ENCODE assay signal across 8 mouse cellular contexts in genomic region chr15:78554545-78555313, GRCm38 (mm10). TPM values are rescaled to one million over a fixed set of nuclear protein-coding genes. Genes with fewer than 3 reads are reported as not detected.
DNase-seq lines count a peak whose midpoint lies in the region; ATAC-seq and TF ChIP-seq lines count a peak whose summit lies in the region.

No protein-coding gene starts in this region.

- 65% methylated on average over 25 of the region's 25 CpGs for WGBS in liver, adult 2 months
- WGBS in heart, embryonic 13.5 days, result 49% methylated on average over 25 of the region's 25 CpGs
- 69% methylated on average over 25 of the region's 25 CpGs for WGBS in midbrain, postnatal 0 days

- peak overlapping the region; percentile 34 for H3K4me2 ChIP-seq in heart, embryonic 13.5 days
- no peak overlapping the region for H3K4me2 ChIP-seq in midbrain, postnatal 0 days (ENCODE audit: low read depth, low read length, poor library complexity, severe bottlenecking)

- no peak for TF ChIP-seq POLR2A in liver, adult 2 months (IDR thresholded peaks at IDR 0.05; ENCODE audit: extremely low read depth, insufficient read depth, low read length)

- H3K9me3 ChIP-seq in heart, embryonic 13.5 days, result peaks cover 15% of the 10 kb centered on the region
- H3K9me3 ChIP-seq in midbrain, postnatal 0 days (ENCODE audit: low read length), result peaks cover 9% of the 10 kb centered on the region; the same call in 1 of the 2 replicates

- H3K27me3 ChIP-seq in liver, adult 2 months (ENCODE audit: control insufficient read depth, insufficient read depth, low read length), result no peaks in the 10 kb centered on the region
- no peaks in the 10 kb centered on the region for H3K27me3 ChIP-seq in heart, embryonic 13.5 days (replicated peaks)
- no peaks in the 10 kb centered on the region for H3K27me3 ChIP-seq in midbrain, postnatal 0 days (ENCODE audit: insufficient read depth, low read length)

- no peaks in the 10 kb centered on the region for H3K36me3 ChIP-seq in liver, adult 2 months (ENCODE audit: control insufficient read depth, insufficient read depth, low read length)
- H3K36me3 ChIP-seq in heart, embryonic 13.5 days, result no peaks in the 10 kb centered on the region
- no peaks in the 10 kb centered on the region for H3K36me3 ChIP-seq in midbrain, postnatal 0 days (ENCODE audit: insufficient read depth, low read length)

- no peak for ATAC-seq in heart, embryonic 13.5 days (ENCODE audit: extremely low read depth, insufficient number of reproducible peaks, low FRiP score, low TSS enrichment)
- no peak for ATAC-seq in midbrain, postnatal 0 days (ENCODE audit: low FRiP score)

- no peaks in the 10 kb centered on the region for H3K79me2 ChIP-seq in liver, adult 2 months (ENCODE audit: control insufficient read depth, insufficient read depth, low read length)

- peak overlapping the region; percentile 0; the same call in 1 of the 2 replicates for H3K9ac ChIP-seq in liver, adult 2 months (ENCODE audit: low read depth, low read length)
- H3K9ac ChIP-seq in heart, embryonic 13.5 days, result no peak overlapping the region
- H3K9ac ChIP-seq in midbrain, postnatal 0 days (replicated peaks; ENCODE audit: low read length, poor library complexity, severe bottlenecking), result no peak overlapping the region

- DNase-seq in embryo, embryonic 10 days (ENCODE audit: low spot score), result peak; percentile 19
- no peak for DNase-seq in embryo, embryonic 11 days
- DNase-seq in liver, adult 2 months (ENCODE audit: extremely low read depth, low read depth, low spot score), result peak; percentile 38
- no peak for DNase-seq in liver
- no peak for DNase-seq in midbrain, postnatal 0 days (ENCODE audit: low spot score)
- no peak for DNase-seq in adrenal gland, adult (ENCODE audit: inconsistent age in 2 of 2, low spot score in 1 of 2)
- DNase-seq in gastrocnemius, postnatal 36 days, result no peak

- H3K4me1 ChIP-seq in liver, adult 2 months (ENCODE audit: control insufficient read depth, insufficient read depth, low read length), result no peaks in the 10 kb centered on the region
- H3K4me1 ChIP-seq in heart, embryonic 13.5 days, result no peaks in the 10 kb centered on the region
- no peaks in the 10 kb centered on the region for H3K4me1 ChIP-seq in midbrain, postnatal 0 days (ENCODE audit: insufficient read depth, low read length)

- H3K27ac ChIP-seq in liver, adult 2 months (replicated peaks; ENCODE audit: insufficient read depth, low read depth, low read length), result no peak overlapping the region
- H3K27ac ChIP-seq in heart, embryonic 13.5 days (replicated peaks), result no peak overlapping the region
- H3K27ac ChIP-seq in midbrain, postnatal 0 days (ENCODE audit: low read depth, low read length), result no peak overlapping the region

- H3K4me3 ChIP-seq in liver, adult 2 months (ENCODE audit: insufficient read depth, low read depth, low read length), result peak overlapping the region; percentile 45
- H3K4me3 ChIP-seq in heart, embryonic 13.5 days, result peak overlapping the region; percentile 2
- H3K4me3 ChIP-seq in midbrain, postnatal 0 days (ENCODE audit: low read depth, low read length), result no peak overlapping the region

- no peak for TF ChIP-seq CTCF in liver, adult 2 months (IDR thresholded peaks at IDR 0.05; ENCODE audit: low read depth, low read length)
- 0 out of 2 replicates have a peak, but pooled peaks have one; percentile 26 for TF ChIP-seq CTCF in midbrain, postnatal 0 days (IDR thresholded peaks at IDR 0.05)

- intact Hi-C loops in gastrocnemius, postnatal 36 days (cut with DNase I), result no loop called here

RNA-seq across cellular contexts. Expression of gene Sstr3, which starts 10.2 kb away (rescaled TPM):
- total RNA-seq in liver, adult 2 months (2014; rRNA removed), result under 0.01 TPM in 1 of 2 replicates, not detected in the other
- polyA plus RNA-seq in liver, adult 2 months (2012; rRNA removed), result not detected in 2 replicates
- 0.09 TPM in 1 of 2 replicates, not detected in the other for polyA plus RNA-seq in heart, embryonic 13.5 days (2015; fragmentation: Nextera tagmentation; extraction: Ambion mirVana)
- total RNA-seq in midbrain, postnatal 0 days (2014; rRNA removed), result 1.1 and 2.4 TPM in 2 replicates
- 0.49 and 0.65 TPM in 2 replicates for polyA plus RNA-seq in midbrain, postnatal 0 days (2015; fragmentation: Nextera tagmentation; extraction: Ambion mirVana)
- not detected for total RNA-seq in gastrocnemius, postnatal 36 days (2021)

RNA-seq across cellular contexts. Expression of gene Rac2, which starts 17.9 kb away (rescaled TPM):
- total RNA-seq in liver, adult 2 months (2014; rRNA removed), result 2.8 and 4.5 TPM in 2 replicates
- polyA plus RNA-seq in liver, adult 2 months (2012; rRNA removed), result 30.8 and 35.9 TPM in 2 replicates
- polyA plus RNA-seq in heart, embryonic 13.5 days (2015; fragmentation: Nextera tagmentation; extraction: Ambion mirVana), result 7.6 and 8.9 TPM in 2 replicates
- 1.7 and 2.6 TPM in 2 replicates for total RNA-seq in midbrain, postnatal 0 days (2014; rRNA removed)
- 4.3 and 4.9 TPM in 2 replicates for polyA plus RNA-seq in midbrain, postnatal 0 days (2015; fragmentation: Nextera tagmentation; extraction: Ambion mirVana)
- 1 to 10 TPM in 1 of 2 experiments, under 1 TPM in 1; 0.42 to 1.4 TPM for total RNA-seq in gastrocnemius, postnatal 36 days (2021)

RNA-seq across cellular contexts. Expression of gene C1qtnf6, which starts 23.5 kb away (rescaled TPM):
- total RNA-seq in liver, adult 2 months (2014; rRNA removed), result 0.28 and 0.54 TPM in 2 replicates
- polyA plus RNA-seq in liver, adult 2 months (2012; rRNA removed), result 2.2 and 2.5 TPM in 2 replicates
- 28.7 and 31.8 TPM in 2 replicates for polyA plus RNA-seq in heart, embryonic 13.5 days (2015; fragmentation: Nextera tagmentation; extraction: Ambion mirVana)
- 2.4 and 2.7 TPM in 2 replicates for total RNA-seq in midbrain, postnatal 0 days (2014; rRNA removed)
- 8.6 and 10.4 TPM in 2 replicates for polyA plus RNA-seq in midbrain, postnatal 0 days (2015; fragmentation: Nextera tagmentation; extraction: Ambion mirVana)
- total RNA-seq in gastrocnemius, postnatal 36 days (2021), result 10 to 100 TPM in 1 of 2 experiments, 1 to 10 TPM in 1; 9.4 to 11.2 TPM

RNA-seq across cellular contexts. Expression of gene Cyth4, which starts 42.1 kb away (rescaled TPM):
- total RNA-seq in liver, adult 2 months (2014; rRNA removed), result 4.7 and 7.2 TPM in 2 replicates
- 3.3 and 5.7 TPM in 2 replicates for polyA plus RNA-seq in liver, adult 2 months (2012; rRNA removed)
- 5.0 and 5.2 TPM in 2 replicates for polyA plus RNA-seq in heart, embryonic 13.5 days (2015; fragmentation: Nextera tagmentation; extraction: Ambion mirVana)
- total RNA-seq in midbrain, postnatal 0 days (2014; rRNA removed), result 5.9 and 7.2 TPM in 2 replicates
- 4.5 and 6.3 TPM in 2 replicates for polyA plus RNA-seq in midbrain, postnatal 0 days (2015; fragmentation: Nextera tagmentation; extraction: Ambion mirVana)
- total RNA-seq in gastrocnemius, postnatal 36 days (2021), result 1 to 10 TPM; 2.0 to 2.1 TPM

RNA-seq across cellular contexts. Expression of gene Il2rb, which starts 59.7 kb away (rescaled TPM):
- 0.83 and 1.1 TPM in 2 replicates for total RNA-seq in liver, adult 2 months (2014; rRNA removed)
- polyA plus RNA-seq in liver, adult 2 months (2012; rRNA removed), result 2.4 and 4.0 TPM in 2 replicates
- polyA plus RNA-seq in heart, embryonic 13.5 days (2015; fragmentation: Nextera tagmentation; extraction: Ambion mirVana), result 0.04 TPM in 1 of 2 replicates, not detected in the other
- total RNA-seq in midbrain, postnatal 0 days (2014; rRNA removed), result 0.33 and 0.38 TPM in 2 replicates
- 0.19 and 0.22 TPM in 2 replicates for polyA plus RNA-seq in midbrain, postnatal 0 days (2015; fragmentation: Nextera tagmentation; extraction: Ambion mirVana)
- not detected for total RNA-seq in gastrocnemius, postnatal 36 days (2021)

Comparison
In these comparisons a context has a peak if more than half of its experiments do, and no peak if none do; other contexts are left out.
1. DNase-seq: peak in embryo, embryonic 10 days (single experiment) and liver, adult 2 months (single experiment); none in embryo, embryonic 11 days (single experiment), liver (single experiment), midbrain, postnatal 0 days (single experiment), adrenal gland, adult (0 of 2) and gastrocnemius, postnatal 36 days (0 of 2).